Mouse (Mus musculus): ENCODE results near the gene Dmxl2.
A peak's percentile ranks its signal among the peaks of the same experiment; 100 is the strongest.

Dmxl2 gene

DNA sequence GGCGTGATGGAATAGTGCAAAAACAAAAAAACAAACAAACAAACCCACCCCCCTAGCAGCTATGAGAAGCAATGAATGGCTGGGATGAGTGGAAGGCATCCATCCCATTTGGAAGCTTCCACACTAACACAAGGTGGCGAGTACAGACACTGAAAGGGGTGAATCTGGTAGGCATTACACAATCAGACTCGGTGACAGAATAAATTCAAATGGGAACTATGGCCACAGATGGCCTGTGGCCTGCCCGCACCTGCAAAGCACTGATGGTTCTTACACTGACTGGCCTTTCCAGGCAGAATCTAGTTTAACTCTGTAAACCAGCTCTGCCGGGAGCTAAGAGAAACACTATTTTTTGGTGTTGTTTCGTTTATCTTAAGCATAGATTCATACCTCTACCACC lies 2.1 kb downstream of the Dmxl2 start:
- DNase-seq = peak; percentile 47

DNA sequence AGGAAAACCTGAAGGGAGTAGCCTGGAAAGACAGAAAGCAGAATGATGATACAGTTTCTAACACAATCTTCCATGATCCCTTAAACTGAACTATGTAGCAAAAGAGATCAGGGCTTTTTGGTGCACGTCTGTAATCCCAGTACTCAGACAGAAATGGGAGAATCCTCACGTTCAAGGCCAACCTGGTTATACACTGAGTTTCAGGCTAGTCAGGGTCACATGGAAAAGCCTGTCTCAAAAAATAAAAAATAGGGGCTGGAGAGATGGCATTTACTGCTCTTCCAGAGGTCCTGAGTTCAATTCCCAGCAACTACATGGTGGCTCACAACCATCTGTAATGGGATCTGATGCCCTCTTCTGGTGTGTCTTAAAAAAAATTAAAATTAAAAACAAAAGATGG lies 11.0 kb downstream of the Dmxl2 start:
- no peak for DNase-seq

DNA sequence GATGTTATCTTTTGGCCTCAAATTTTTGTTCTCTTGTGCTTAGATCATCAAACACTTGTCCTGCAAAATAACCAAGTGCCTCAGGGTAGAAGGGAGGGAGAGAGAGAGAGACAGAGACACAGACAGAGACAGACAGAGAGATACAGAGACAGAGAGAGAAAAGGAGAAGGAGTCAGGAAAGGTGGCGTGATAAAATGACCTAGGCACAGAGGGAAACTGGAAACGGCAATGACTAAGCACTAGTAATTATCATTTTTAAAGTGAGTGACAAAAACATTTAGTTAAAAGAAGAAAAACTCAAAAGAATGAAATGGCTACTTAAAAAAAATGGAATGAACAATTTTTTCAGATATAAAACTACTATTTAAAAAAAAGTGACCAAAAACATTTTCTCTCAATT lies 11.8 kb downstream of the Dmxl2 start:
- no peak for DNase-seq

DNA sequence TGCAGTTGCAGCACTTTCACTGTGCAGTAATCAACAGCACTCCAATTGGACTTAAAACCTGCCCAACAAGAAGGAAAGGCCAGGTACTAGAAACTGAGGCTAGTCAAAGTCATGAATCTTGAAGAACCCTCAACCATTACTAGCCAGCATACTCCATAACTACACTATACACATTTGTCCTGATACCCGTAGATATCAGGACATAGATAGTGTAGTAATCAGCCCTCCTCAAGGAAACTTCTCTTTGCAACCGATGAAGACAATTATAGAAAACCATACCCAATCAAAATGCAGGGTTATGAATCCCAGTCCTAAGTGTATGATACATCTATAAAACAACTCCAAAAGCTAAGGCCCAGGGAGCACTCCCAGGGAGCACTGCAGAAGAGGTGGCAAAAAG lies 16.5 kb downstream of the Dmxl2 start:
- DNase-seq = no peak

DNA sequence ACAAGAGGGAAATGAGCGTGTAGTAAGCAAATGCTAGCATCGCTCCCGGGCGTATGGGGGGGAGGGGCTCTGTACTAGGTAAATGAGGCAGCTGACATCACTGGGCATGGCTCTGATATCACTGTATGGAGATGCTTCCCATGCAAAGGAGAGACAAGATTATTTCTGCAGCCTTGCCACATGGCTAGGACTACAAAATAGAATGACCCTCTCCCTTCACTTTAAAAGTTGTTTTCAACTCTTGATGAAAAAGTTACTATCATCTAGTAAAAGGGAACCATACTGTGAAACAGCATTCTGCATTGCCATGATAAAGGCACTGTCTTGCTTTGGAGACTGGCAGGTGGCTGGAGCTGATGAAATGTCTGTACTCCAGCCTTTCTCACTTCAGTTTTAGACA lies 18.2 kb downstream of the Dmxl2 start:
- DNase-seq = no peak

DNA sequence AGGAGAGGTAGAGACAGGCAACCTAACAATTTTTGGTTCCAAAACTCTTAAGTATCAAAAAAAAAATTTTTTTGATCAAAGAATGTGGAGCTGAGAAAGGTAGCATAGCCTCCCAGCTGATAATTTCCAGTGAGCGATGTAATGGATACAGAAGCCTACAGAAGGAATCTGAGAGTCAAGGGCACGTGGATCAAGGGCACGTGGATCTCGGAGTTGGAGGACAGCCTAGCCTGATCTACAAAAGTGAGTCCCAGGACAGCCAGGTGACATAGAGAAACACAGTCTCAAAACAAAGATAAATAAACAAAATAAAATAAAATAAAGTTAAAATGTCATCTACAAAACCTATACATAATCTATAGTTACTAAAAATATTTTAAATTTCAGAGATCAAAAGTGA lies 18.7 kb downstream of the Dmxl2 start:
- no peak for DNase-seq

DNA sequence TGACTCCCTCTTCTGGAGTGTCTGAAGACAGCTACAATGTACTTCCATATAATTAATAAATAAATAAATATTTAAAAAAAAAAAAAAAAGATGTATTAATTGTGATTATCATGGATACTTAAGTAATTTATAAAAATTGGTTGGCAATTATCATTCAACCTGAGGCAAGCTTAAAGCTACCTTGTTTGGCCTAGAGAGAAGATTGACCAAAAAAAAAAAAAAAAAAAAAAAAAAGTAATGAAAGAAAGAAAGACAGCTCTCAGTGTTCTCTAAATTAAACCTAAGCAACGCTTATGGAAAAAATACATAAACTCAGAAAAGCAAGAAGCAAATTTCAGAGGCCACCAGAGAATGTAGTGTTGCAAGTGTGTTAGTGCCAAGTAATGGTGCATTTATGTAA lies 22.4 kb downstream of the Dmxl2 start:
- DNase-seq = no peak

DNA sequence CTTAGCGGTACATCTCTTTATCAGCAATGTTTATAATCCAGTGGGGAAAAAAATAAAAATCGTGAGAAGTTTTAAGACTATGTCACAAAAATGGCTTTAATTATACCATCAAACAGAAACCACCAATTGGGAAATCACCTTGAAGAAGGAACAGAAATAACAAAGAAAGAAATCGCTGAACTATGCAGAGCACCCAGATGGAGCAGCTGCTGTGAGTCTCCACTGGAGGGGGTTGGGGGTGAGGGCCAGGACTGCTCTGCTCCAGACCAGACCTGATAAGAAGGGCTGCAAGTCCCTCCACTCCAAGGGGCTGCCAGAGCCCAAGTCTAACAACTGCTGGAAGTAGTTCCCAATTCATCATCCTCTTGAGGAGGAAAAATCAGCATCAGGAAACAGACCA lies 23.3 kb downstream of the Dmxl2 start:
- DNase-seq = no peak

DNA sequence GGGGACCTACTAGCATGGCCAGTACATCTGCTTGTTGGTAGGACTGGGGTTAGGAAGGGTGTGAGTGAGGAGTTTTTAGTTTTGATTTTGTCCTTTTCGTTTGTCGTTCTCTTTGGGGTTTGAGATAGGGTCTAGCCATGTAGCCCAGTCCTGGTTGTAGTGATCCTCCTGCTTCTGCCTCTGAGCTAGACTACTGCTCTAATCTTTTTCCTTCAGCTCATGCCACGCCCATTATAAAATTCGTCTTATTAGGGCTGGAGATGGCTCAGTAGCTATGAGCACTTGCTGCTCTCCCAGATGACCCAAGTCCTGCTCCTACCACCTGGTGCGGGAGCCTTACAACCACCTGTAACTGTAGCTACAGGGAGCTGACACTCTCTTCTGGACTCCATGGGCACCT lies 26.9 kb downstream of the Dmxl2 start:
- DNase-seq = no peak

DNA sequence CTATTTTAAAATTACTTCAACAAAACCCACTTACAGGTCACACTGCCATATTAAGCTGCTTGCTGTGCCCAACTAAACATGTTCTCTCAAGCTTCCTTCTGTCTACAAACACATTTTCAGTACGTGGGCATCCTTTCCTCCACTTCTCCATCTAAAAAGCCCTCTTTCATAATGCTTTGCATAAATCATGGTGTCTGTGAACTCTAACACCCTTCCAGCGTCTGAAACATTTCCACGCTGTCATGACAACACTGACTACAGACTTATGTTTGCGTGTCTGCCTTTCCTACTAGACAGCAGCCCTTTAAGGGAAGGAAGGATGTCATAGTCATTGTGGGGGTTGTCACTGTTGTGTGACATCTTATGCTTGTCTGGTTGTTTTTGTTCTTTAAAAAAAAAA lies 27.4 kb downstream of the Dmxl2 start:
- DNase-seq = no peak

DNA sequence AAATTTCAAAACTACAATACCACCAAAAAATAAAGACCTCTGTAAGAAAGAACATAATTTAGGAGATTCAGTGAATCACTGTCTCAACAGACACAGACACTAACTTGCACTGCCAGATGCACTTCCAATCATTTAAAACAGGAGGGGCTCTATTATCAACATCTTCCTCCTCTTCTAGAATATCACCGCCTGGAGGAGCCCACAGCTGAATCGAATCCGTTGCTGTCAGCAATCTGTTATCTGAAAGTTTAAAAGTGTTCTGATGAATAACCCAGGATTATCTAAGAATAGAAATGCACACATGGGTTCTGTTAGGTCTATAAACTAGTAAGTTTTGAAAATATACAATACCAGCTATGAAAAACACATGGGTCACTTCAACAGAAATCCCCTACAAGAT lies 28.6 kb downstream of the Dmxl2 start:
- DNase-seq = no peak

DNA sequence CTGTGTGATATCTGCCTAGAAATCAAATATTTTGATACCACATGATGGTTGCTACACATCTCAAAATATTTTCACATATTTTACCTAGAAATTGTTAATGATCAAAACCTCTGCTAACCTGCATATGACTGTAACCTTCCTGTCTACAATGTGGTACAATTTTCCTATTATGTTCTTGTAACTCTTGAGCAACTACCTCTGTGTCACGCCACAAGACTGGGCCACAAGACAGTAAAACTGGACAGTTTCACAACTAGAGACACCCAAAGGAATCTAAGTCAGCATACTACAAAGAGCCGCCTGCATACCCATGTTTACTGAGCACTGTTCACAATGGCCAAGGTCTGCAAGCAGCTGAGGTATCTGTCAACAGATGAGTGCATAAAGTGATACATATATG lies 32.1 kb downstream of the Dmxl2 start:
- DNase-seq = no peak

DNA sequence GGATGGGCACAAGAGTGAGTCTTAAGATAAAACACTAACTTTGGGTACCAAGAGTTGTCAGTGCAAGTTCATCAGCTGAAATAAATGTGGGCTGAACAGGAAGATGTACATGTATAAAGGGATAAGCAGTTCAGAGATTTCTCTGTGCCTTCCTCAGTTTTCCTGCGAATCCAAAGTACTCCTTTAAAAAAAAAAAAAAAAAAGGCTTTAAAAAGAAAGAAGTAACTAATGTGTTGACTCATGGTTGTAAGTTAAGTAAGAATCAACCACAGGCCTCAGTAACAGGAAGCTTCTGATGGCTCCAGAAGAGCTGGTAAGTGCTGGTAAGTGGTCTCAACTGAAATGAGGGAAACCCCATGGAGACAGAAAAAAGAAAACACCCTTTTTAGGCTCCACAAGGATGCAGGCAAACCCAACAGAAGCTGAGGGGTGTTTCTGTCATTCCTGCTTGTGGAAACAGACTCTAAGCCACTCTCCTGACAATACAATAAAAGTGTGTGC lies 33.9 kb downstream of the Dmxl2 start:
- no peak for DNase-seq

DNA sequence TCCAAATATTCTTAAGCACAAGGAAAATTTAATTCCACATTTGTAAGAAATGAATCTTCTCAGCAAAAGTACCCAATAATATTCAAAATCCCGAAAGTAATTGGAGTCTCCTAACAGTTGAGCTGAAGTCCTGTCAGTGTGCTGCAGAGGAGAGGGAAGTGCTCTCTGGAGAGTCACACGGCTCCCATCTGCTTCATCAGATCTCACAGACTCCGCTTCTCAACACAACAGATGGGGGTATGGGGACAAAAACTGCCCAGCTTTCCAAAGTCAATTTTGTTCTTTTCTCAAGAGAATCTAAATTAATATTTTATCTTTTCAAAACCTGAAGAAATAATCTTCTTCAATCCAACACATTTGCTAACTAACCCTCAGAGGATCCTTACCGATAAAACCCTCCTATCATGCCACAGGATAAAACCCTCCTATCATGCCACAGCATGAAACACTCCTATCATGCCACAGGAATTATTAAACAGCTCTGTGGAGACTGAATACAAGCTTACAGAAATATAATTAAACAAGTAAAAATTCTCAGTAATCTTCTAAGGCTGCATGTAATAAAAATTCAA lies 37.9 kb downstream of the Dmxl2 start:
- DNase-seq = no peak

DNA sequence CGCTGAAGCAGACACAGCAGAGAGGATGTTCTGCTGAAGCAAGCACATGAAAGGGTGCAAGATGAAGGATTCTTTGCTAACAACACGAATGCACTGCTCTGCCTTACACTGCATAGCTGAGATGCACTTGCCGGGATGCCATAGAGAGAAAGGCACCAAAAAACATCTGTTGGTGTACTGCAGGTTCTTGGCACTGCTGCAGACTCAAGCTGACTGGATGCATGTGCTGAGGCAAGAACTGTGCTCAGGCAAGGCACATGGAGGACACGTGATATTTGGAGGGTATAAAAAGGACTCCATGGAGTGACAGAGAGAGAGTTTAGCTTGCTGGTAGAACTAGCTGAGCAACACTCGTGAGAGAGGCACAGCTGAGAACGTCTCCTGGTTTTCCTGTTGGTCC lies 62.4 kb downstream of the Dmxl2 start:
- DNase-seq = no peak

DNA sequence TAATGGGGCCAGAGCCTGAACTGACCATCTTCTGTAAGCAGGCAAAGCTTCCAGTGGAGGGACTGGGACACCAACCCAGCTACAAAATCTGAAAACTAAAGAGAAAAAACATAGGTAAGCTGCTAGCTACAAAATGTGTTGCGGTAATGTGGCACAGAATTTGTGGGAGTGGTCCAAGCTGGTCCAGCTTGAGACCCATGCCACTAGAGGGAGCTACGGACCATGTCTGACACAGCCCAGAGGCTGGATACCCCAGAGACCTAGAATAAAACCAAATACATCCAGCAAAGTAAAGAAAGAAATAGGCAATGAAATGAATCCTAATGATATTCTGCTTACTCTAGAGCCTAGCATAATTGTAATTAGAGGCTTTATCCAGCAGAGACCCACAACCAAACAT lies 63.2 kb downstream of the Dmxl2 start:
- DNase-seq = no peak

DNA sequence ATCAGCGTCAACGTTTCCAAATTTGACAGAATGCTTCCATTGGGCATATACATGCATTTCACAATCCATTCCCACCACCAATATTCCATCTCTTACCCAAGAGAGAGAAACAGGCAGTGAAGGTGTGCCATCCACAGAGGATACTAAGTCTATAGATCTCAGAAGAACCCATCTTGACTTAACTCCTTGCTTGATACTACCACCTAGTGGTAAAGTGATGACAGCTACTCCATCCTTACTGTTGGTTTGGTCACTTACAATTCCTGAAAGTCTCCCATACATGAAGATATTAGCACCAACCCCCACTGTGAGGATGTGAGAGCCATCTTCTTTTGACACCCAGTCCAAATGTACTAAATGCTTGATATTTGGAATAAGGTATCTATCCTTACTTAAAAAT lies 85.2 kb downstream of the Dmxl2 start:
- no peak for DNase-seq

DNA sequence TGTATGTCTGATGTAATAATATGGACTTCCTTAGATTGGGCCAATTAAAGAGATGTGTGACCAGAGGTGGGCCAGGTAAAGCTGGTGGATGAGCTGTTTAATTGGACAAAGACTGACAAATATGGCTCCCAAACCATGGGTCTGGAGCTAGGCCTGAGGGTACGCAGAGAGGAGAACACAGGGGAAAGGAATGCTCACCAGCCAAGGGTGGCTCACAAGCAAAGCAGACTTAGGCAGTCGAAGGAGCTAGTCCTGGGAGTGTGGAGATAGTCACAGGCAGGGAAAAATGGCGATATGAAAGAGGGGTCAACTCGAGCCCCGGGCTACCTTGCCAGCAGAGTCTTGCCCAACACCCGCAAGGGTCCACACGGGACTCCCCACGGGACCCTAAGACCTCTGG lies 144.7 kb downstream of the Dmxl2 start:
- no peak for DNase-seq

DNA sequence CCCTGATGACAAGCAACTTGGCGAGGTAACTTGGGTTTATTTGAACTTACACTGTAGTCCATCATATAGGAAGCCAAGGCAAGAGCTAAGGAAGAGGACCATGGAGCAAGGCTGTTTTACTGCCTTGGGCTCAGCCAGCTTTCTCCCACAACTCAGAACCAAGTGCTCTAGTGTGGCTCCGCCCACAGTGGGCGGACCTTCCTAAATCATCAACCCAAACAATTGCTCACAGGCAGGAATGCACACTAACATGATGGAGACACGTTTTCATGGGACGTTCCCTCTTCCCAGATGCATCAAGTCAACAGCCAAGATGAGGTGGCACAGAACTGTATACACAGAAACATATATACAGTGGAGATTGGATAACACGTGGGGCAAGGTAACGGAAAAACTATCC lies 159.4 kb downstream of the Dmxl2 start:
- DNase-seq = no peak

DNA sequence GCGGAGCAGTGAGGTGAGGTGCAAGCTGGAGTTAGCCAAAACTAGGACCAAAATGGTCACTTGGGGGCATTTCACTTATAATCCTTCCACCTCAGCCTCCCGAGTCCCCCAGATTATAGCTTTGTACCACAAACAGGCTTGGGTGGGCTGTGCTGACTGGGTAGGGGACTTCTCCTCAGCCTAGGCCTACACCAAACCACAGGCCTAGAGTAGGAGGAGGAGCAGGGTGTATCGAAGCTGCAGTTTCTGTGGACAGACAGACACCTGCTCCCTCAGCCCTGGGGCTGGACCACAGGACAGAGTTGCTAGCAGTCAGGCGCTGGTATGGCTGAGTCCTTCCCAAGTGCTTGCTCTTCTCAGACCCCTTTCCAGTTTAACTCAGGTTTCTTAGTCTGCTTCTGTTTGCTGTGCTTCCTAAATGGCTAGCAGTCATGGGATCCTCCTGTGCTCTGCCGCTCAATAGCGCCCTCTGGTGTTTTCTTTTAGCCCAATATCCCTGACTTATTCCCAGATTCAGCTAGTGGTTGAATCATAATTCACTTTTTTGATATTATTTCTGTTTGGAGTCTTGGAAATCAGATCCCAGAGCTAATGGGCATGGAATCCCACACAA lies 164.8 kb downstream of the Dmxl2 start:
- peak; percentile 15 for DNase-seq

DNA sequence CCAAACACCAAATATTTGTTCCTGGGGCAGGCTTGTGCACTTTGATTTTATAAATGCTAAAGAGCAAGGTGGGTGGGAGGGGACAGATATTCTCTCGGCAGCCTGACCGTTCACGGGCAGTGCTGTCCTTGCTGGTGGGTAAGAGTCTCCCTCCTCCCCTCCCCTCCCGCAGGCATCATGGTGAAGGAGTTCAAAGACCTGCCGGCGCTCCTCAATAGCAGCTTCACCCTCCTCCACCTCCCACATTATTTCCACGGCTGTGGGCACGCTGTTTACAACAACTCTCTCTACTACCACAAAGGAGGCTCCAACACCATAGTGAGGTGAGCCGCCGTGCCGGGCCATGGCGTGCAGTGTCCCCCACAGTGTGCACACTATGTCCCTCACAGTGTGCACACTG lies 165.8 kb downstream of the Dmxl2 start:
- no peak for DNase-seq

DNA sequence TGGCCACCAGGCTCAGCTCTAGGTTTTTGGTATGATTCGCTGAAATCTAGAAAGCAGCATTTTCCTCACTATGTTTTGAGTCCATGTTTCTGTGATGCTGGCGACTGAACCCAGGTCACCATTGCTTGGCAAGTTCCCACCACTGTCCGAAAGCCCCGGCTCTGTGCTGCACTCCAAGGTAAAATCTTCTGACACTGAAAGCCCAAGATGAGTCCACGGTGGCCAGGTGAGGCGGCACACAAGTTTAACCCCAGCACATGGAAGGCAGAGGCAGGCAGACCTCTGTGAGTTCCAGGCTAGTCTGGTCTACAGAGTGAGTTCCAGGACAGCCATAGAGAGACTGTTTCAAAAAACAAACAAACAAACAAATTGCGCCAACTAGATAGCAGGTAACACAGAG lies 172.2 kb downstream of the Dmxl2 start:
- DNase-seq = no peak

DNA sequence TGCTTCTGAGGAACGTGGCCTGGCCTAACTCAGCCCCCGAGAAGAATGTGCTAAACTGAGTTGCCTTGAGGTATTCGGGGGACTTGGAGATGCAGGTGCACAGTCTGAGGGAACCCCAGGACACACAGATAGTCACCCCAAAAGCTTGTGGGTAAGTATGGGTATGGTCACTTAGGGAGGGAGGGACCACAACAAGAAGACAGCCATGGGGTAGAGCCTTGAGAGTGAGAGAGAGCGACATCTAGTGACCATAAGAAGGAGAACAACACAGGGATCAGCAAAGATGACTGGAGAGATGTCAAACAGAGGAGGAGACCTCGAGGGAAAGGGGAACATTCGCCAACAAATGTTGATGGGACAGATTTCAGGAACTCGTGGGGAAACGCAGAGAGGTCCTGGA lies 178.0 kb downstream of the Dmxl2 start:
- DNase-seq = no peak

DNA sequence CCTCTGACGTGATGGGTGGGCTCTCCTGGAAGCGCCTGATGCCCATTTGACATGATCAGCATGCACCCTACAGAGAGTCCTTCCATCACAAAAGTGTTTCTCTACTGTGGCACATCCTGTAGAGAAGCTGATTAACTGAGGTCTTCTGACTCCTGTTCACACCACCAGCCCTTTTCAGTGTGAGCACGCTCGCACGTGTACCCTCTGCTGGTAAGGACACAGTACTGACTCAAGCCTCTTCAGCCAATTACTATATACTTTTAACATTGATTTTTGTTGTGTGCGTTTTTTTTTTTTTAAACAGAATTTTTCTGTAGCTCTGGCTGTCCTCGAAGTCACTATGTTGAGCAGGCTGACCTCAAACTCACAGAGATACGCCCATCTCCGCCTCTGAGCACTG lies 185.1 kb downstream of the Dmxl2 start:
- no peak for DNase-seq
